Mouse (Mus musculus) stomach, embryonic 16.5 days (tissue): Measurements from ENCODE around the gene Sgk1. TPM values are rescaled to one million over a fixed set of nuclear protein-coding genes. Genes with fewer than 3 reads are reported as not detected.

Experiments
- ATAC-seq: fragments of 200-750 bp; cut with Nextera tagmentation; 2 replicates; pipeline ENCODE4 v1.8.0; 2017; ENCODE audit warnings: moderate number of reproducible peaks, moderate TSS enrichment; ENCODE audit not compliant: insufficient read depth, low FRiP score
- H3K27ac ChIP-seq: fragments of 300-500 bp; sonication (generic); 2 replicates; pipeline ENCODE4 v1.5.1; 2014; ENCODE audit warnings: low read length
- H3K27me3 ChIP-seq: fragments of 300-500 bp; sonication (generic); 2 replicates; pipeline ENCODE4 v1.6.1; 2014; ENCODE audit warnings: low read length, control low read depth, mixed read lengths; ENCODE audit not compliant: control insufficient read depth, insufficient read depth
- H3K36me3 ChIP-seq: fragments of 300-500 bp; sonication (generic); 2 replicates; pipeline ENCODE4 v1.6.1; 2014; ENCODE audit warnings: low read length; ENCODE audit not compliant: control insufficient read depth, insufficient read depth
- H3K4me1 ChIP-seq: fragments of 300-500 bp; sonication (generic); 2 replicates; pipeline ENCODE4 v1.6.1; 2014; ENCODE audit warnings: low read length, control low read depth, mixed read lengths; ENCODE audit not compliant: control insufficient read depth, insufficient read depth
- H3K4me2 ChIP-seq: fragments of 300-500 bp; sonication (generic); 2 replicates; pipeline ENCODE4 v1.6.1; 2014; ENCODE audit warnings: low read depth, low read length, mixed read lengths
- H3K4me3 ChIP-seq: fragments of 300-500 bp; sonication (generic); replicated peaks from 2 replicates; pipeline ENCODE4 v1.5.1; 2014; ENCODE audit warnings: mild to moderate bottlenecking, low read length
- H3K9ac ChIP-seq: fragments of 300-500 bp; sonication (generic); 2 replicates; pipeline ENCODE4 v1.6.1; 2014; ENCODE audit warnings: low read length
- H3K9me3 ChIP-seq: fragments of 300-500 bp; sonication (generic); replicated peaks from 2 replicates; pipeline ENCODE4 v1.6.1; 2016; ENCODE audit warnings: low read length, control low read depth; ENCODE audit not compliant: control insufficient read depth
- WGBS: fragments of 180-500 bp; shearing (Covaris S2); extraction: QIAGEN DNeasy Blood & Tissue Kit; methylation state at CpG from one replicate; pipeline ENCODE4 v1.1.7; 2014; 5-methylcytosine and 5-hydroxymethylcytosine counted together
- polyA plus RNA-seq: library from polyadenylated mRNA; unstranded; fragments of >200 nt; fragmentation: Nextera tagmentation; extraction: Ambion mirVana; gene quantifications from 2 replicates; pipeline ENCODE4 v1.2.1, GENCODE M21; 2015

Gene Sgk1
- polyA plus RNA-seq, 1 experiment from 2014 or later = 34.3 TPM

DNA sequence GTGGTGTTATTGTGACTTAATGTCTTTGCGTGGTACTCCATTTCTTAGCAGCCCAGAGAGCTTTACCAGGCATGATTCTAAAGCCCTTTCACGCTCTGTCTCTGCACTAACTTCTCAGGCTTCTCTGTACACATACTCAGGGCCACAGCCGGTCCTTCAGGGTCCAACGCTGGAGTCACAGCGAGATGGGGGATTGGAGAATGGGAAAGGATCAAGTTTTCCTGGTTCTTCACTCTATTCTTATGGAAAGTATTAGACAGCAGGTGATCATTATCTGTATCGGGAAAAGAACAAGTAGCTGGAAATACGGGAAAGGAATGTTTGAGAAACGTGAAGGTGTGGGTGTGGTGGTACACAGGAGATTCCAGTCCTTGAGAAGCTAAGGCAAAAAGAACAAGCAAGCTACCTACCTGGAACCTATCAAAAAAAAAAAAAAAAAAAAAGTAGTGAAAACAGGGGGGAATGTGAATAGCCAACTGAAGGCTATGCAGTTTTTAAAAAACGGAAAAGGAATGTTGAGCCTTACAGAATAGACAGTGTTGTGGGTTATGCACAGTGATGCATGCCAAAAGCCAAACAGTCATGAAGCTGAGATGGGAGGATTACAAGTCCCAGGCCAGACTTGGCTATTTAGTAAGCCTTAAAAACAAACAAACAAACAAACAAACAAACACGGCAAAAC is 36.2 kb upstream of the Sgk1 start:
- no peaks in the 10 kb centered on the region for H3K4me1 ChIP-seq
- H3K4me3 ChIP-seq = no peak overlapping the region
- ATAC-seq = no peak
- 78% methylated on average over 10 of the region's 10 CpGs for WGBS
- no peaks in the 10 kb centered on the region for H3K9me3 ChIP-seq
- no peaks in the 10 kb centered on the region for H3K27me3 ChIP-seq
- H3K4me2 ChIP-seq = no peak overlapping the region
- no peaks in the 10 kb centered on the region for H3K36me3 ChIP-seq
- no peak overlapping the region for H3K9ac ChIP-seq
- H3K27ac ChIP-seq = no peak overlapping the region

DNA sequence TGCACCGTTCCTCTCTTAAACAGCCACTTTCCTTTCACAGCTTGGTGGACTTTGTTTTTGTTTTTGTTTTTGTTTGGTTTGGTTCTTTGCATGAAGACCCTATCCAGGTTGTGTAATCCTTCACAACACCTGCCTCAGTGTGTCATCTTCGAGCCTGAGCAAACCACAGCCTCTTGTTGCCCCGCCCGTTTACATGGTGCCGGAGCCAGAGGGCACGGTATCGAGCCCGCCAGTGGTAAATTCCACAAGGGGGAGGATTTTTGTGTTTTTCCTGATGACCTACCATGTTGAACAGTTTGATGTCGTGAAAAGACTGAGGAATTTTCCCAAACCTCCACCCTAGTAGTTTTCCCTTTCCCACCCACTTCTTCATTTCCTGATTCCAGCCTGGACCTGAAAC is 35.6 kb upstream of the Sgk1 start:
- H3K9ac ChIP-seq = no peak overlapping the region
- no peaks in the 10 kb centered on the region for H3K27me3 ChIP-seq
- H3K4me3 ChIP-seq = no peak overlapping the region
- WGBS = 75% methylated on average over 9 of the region's 9 CpGs
- ATAC-seq = no peak
- no peak overlapping the region for H3K4me2 ChIP-seq
- no peaks in the 10 kb centered on the region for H3K36me3 ChIP-seq
- H3K9me3 ChIP-seq = no peaks in the 10 kb centered on the region
- H3K27ac ChIP-seq = peak overlapping the region; percentile 92; the same call in 1 of the 2 replicates
- no peaks in the 10 kb centered on the region for H3K4me1 ChIP-seq

DNA sequence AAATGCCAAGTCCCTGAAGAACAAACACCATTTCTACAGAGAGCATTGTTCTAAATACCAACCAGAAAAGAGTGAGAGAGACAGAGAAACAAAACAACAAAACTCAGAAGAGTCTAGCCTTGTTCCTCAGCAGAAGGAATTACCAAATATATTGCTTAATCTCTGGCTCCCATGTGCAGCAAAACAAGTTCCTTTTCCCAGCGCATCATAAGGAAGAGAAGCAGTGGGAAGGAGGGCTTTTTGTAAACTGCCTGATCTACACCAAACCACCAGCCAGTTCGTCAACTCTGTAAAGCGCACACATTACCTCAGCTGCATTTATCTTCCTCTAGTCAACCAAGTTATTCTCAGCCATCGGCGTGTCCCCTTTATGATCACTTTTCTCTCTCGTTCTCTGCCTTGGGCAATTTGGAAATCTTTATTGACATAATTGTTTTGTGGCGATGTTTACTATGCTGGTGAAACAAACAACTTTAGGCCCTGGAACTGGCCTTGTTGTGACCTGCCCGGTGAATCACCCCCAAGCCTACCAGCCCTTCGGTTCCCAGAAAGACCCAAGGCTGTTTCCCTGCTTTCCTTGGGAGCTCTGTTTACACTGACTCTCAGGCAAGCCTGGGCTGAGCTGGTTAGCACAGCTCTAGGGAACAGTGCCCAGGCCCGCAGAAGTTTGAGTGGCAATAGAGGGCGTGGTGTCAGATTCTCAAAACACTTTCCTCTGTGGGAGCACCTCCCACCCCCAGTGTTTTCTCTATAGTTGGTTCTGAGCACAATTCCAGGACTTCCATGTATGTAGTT is 34.8 kb upstream of the Sgk1 start:
- H3K4me2 ChIP-seq = no peak overlapping the region
- H3K4me3 ChIP-seq = no peak overlapping the region
- H3K9ac ChIP-seq = no peak overlapping the region
- H3K27ac ChIP-seq = peak overlapping the region; percentile 92
- H3K36me3 ChIP-seq = no peaks in the 10 kb centered on the region
- H3K9me3 ChIP-seq = no peaks in the 10 kb centered on the region
- 62% methylated on average over 11 of the region's 11 CpGs for WGBS
- ATAC-seq = peak; percentile 84
- no peaks in the 10 kb centered on the region for H3K4me1 ChIP-seq
- H3K27me3 ChIP-seq = no peaks in the 10 kb centered on the region

DNA sequence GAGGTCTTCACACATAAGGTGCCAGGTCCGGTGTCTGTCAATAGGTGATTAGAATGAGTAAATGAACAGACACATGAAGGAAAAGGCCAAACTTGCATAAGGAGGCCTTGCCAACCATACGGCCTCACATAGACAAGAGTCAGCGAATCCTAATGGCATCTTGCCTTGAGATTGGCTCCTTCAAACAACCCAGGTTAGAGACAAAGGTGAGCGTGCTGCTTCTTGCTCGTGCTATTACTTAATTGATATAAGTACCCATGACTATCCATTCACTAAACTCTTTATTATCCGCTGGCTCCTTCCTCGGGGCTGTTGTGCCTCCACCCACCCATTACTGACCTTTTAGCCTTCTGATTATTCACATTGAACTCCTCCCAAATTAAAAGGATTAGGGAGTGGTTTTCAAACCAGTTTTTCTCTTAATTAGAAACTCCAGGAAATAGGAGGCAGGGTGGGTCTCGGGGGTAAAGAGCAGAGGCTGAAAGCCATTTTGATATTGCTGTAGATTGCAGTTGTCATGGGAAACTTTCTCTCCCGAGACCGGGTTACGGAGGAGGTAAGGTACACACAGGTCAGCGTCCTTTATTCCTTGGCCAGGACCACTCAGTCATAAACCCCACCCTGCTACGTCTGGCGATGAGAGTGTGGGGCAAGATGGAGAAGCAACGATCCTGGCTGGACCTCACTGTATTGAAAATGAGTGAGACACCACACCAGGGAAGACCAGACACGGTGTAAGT is 33.9 kb upstream of the Sgk1 start:
- WGBS = 75% methylated on average over 16 of the region's 16 CpGs

DNA sequence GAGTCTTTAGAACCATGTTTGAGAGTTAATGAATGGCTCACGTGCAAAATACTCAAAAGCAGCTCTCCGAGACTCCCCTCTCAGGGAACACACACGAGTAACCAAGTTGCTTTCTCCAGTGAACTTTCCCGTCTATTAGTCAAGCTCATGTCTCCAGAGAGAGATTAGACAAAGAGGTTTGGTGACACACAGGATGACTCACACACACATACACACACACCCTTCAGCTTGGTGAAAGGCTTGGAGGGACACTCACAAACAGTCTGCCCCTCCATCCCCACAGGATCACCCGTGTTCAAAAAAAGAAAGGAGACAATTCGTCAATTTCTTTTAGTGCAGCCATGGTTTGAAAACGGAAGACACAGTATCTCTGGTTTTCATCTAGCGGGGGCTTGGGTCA is 32.7 kb upstream of the Sgk1 start:
- H3K9ac ChIP-seq = no peak overlapping the region
- ATAC-seq = no peak
- H3K9me3 ChIP-seq = no peaks in the 10 kb centered on the region
- H3K4me1 ChIP-seq = no peaks in the 10 kb centered on the region
- no peaks in the 10 kb centered on the region for H3K36me3 ChIP-seq
- no peaks in the 10 kb centered on the region for H3K27me3 ChIP-seq
- 52% methylated on average over 8 of the region's 8 CpGs for WGBS
- no peak overlapping the region for H3K4me2 ChIP-seq
- H3K27ac ChIP-seq = peak overlapping the region; percentile 92; the same call in 1 of the 2 replicates
- H3K4me3 ChIP-seq = no peak overlapping the region

More for the DNA sequence above, 33.9 kb upstream of the Sgk1 start:
- Histone ChIP-seq H3K9ac (no peak overlapping the region), H3K27ac (peak overlapping the region; percentile 92), H3K9me3 (no peaks in the 10 kb centered on the region), H3K36me3 (no peaks in the 10 kb centered on the region), H3K4me2 (no peak overlapping the region), H3K27me3 (no peaks in the 10 kb centered on the region), H3K4me1 (no peaks in the 10 kb centered on the region), H3K4me3 (no peak overlapping the region)
- ATAC-seq = no peak

DNA sequence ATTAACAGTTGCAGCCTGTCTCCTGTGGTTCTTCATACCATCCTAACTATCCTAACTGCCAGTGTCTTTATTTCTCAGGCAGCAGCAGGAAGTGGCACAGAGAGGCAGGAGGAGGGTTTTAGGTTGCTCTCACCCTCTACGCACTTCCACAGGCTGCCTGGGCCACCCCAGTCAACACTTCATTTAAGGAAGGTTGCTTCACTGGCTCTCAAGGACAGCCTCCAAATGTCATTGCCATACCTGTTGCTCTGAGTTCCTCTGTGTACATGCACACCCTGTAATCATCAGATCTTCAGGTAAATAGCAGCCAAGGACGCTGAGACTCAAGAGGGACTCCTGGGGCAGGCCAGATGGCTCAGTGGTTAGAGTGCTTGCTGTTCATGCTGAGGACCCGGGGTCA is 31.7 kb upstream of the Sgk1 start:
- H3K9ac ChIP-seq = no peak overlapping the region
- H3K27ac ChIP-seq = no peak overlapping the region
- no peaks in the 10 kb centered on the region for H3K36me3 ChIP-seq
- no peak for ATAC-seq
- H3K4me2 ChIP-seq = no peak overlapping the region
- WGBS = 82% methylated on average over 3 of the region's 3 CpGs
- no peaks in the 10 kb centered on the region for H3K4me1 ChIP-seq
- H3K9me3 ChIP-seq = no peaks in the 10 kb centered on the region
- no peaks in the 10 kb centered on the region for H3K27me3 ChIP-seq
- no peak overlapping the region for H3K4me3 ChIP-seq

DNA sequence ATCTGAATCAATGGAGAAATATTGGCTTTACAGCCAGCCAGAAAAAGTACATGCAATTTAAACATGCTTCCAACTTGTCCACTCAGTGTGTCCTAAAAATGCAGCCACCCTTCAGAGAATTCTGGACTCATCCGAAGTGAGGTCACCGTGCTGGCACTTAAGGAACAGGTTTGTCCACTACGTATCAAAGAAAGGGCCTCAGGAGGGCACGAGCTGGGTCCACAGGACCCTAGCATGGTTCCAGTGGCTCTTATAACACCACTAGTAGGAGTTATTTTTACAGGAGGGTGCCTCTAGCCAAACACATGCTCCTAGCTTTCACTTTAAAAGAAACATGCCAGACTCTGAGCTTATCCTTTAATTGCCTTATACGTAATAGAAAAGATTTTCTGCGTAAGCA is 28.9 kb upstream of the Sgk1 start:
- H3K4me2 ChIP-seq = no peak overlapping the region
- H3K36me3 ChIP-seq = no peaks in the 10 kb centered on the region
- no peaks in the 10 kb centered on the region for H3K9me3 ChIP-seq
- ATAC-seq = no peak
- peaks cover 3% of the 10 kb centered on the region; the same call in 1 of the 2 replicates for H3K4me1 ChIP-seq
- peak overlapping the region; percentile 45; the same call in 1 of the 2 replicates for H3K27ac ChIP-seq
- no peak overlapping the region for H3K4me3 ChIP-seq
- no peaks in the 10 kb centered on the region for H3K27me3 ChIP-seq
- H3K9ac ChIP-seq = no peak overlapping the region
- WGBS = 76% methylated on average over 6 of the region's 6 CpGs

DNA sequence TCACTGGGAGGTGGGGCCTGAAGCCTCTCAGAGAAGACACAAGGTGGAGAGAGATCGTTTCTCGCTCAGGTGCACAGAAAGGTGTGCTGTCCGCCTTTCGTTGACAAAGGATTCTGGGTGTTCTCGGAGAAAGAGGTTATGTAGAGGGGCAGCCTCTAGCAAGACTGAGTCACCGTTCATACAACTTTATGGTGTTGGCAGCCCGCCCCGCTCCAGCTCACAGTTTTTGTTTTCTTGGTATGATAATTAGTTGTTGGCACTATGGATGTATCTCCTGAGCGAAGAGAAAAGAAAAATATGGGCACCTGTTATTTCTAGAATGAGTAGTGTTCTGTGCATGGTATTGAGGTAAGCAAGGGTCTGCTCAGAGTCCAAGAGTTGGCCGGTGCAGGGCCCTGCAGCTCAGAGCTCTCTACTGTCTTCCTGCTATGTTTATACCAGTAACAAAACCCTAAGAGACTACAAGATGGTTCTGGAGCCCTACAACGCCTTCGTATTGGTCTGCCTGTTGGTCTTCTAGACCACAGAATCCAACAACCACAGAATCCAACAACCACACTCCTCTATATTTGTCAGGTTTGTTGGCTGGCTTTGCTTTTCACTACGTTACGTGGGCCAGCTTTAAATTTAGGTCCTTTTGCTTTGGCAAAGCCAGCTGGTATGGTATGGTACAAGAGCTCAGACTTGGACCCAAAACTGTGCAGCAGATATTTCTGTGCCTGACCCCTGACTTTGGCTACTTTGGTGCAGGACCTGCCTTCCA is 28.2 kb upstream of the Sgk1 start:
- 86% methylated on average over 14 of the region's 14 CpGs for WGBS
- Histone ChIP-seq H3K9me3 (no peaks in the 10 kb centered on the region), H3K9ac (no peak overlapping the region)

More for the DNA sequence above, 28.2 kb upstream of the Sgk1 start:
- peaks cover 3% of the 10 kb centered on the region; the same call in 1 of the 2 replicates for H3K4me1 ChIP-seq
- H3K27me3 ChIP-seq = no peaks in the 10 kb centered on the region
- no peak overlapping the region for H3K4me3 ChIP-seq
- no peak overlapping the region for H3K4me2 ChIP-seq
- H3K36me3 ChIP-seq = no peaks in the 10 kb centered on the region
- ATAC-seq = no peak
- H3K27ac ChIP-seq = no peak overlapping the region
